Mouse (Mus musculus) limb, embryonic 10.5 days (tissue): Measurements from ENCODE around the gene Grap2. TPM values are rescaled to one million over a fixed set of nuclear protein-coding genes. Genes with fewer than 3 reads are reported as not detected.

Experiments
- DNase-seq: peaks from one replicate; pipeline ENCODE4 v3.0.0-alpha.2; 2017; ENCODE audit warnings: low spot score
- H3K27ac ChIP-seq: fragments of 300-500 bp; sonication (generic); 2 replicates; pipeline ENCODE4 v1.5.1; 2016; ENCODE audit warnings: mild to moderate bottlenecking
- H3K27me3 ChIP-seq: fragments of 300-500 bp; sonication (generic); 2 replicates; pipeline ENCODE4 v1.6.1; 2016; ENCODE audit warnings: low read depth, mild to moderate bottlenecking; ENCODE audit not compliant: poor library complexity, severe bottlenecking
- H3K36me3 ChIP-seq: fragments of 300-500 bp; sonication (generic); 2 replicates; pipeline ENCODE4 v1.6.1; 2016; ENCODE audit warnings: mild to moderate bottlenecking, moderate library complexity
- H3K4me1 ChIP-seq: fragments of 300-500 bp; sonication (generic); 2 replicates; pipeline ENCODE4 v1.6.1; 2016
- H3K4me3 ChIP-seq: fragments of 300-500 bp; sonication (generic); 2 replicates; pipeline ENCODE4 v1.5.1; 2016; ENCODE audit warnings: mild to moderate bottlenecking, moderate library complexity
- H3K9me3 ChIP-seq: fragments of 300-500 bp; sonication (generic); replicated peaks from 2 replicates; pipeline ENCODE4 v1.6.1; 2016; ENCODE audit warnings: mild to moderate bottlenecking
- WGBS: fragments of 180-500 bp; shearing (Covaris S2); methylation state at CpG from one replicate; pipeline ENCODE4 v1.1.7; 2016; 5-methylcytosine and 5-hydroxymethylcytosine counted together
- microRNA-seq: library from miRNA; unstranded; fragments of <30 nt; microRNA quantifications from one replicate; pipeline ENCODE4, GENCODE M21; 2017
- polyA plus RNA-seq: library from polyadenylated mRNA; unstranded; fragments of >200 nt; fragmentation: Nextera tagmentation; extraction: Ambion mirVana; gene quantifications from 2 replicates; pipeline ENCODE4 v1.2.1, GENCODE M21; 2016

Grap2 gene
- polyA plus RNA-seq, 1 experiment from 2014 or later = 0.45 TPM

GRCm38 (mm10) chr15:80685603-80685895 is 113.2 kb downstream of the Grap2 start:
- H3K4me1 ChIP-seq = peaks cover 24% of the 10 kb centered on the region
- H3K9me3 ChIP-seq = no peaks in the 10 kb centered on the region
- 18% methylated on average over 7 of the region's 7 CpGs for WGBS
- peaks cover 4% of the 10 kb centered on the region; the same call in 1 of the 2 replicates for H3K27me3 ChIP-seq
- no peaks in the 10 kb centered on the region for H3K36me3 ChIP-seq
- no peak overlapping the region for H3K4me3 ChIP-seq
- DNase-seq = no peak
- H3K27ac ChIP-seq = no peak overlapping the region

- Histone ChIP-seq H3K27ac (no peak overlapping the region), H3K36me3 (no peaks in the 10 kb centered on the region), H3K4me3 (no peak overlapping the region), H3K4me1 (peaks cover 16% of the 10 kb centered on the region; the same call in 1 of the 2 replicates), H3K27me3 (peaks cover 22% of the 10 kb centered on the region), H3K9me3 (no peaks in the 10 kb centered on the region)
- 83% methylated on average over 7 of the region's 7 CpGs for WGBS
- DNase-seq = no peak
Measured at GRCm38 (mm10) chr15:80688536-80688935, 116.1 kb downstream of the Grap2 start.

- H3K4me1 ChIP-seq = peaks cover 27% of the 10 kb centered on the region
- 51% methylated on average over 3 of the region's 3 CpGs for WGBS
Measured at GRCm38 (mm10) chr15:80693492-80693891, 121.1 kb downstream of the Grap2 start.

GRCm38 (mm10) chr15:80694125-80694910 is 121.9 kb downstream of the Grap2 start:
- WGBS = 28% methylated on average over 11 of the region's 11 CpGs
- DNase-seq = peak; percentile 72
- Histone ChIP-seq H3K4me1 (peaks cover 27% of the 10 kb centered on the region), H3K27me3 (peaks cover 24% of the 10 kb centered on the region), H3K9me3 (no peaks in the 10 kb centered on the region), H3K27ac (peak overlapping the region; percentile 30; the same call in 1 of the 2 replicates), H3K36me3 (no peaks in the 10 kb centered on the region), H3K4me3 (no peak overlapping the region)

More at GRCm38 (mm10) chr15:80693492-80693891, 121.1 kb downstream of the Grap2 start:
- Histone ChIP-seq H3K9me3 (no peaks in the 10 kb centered on the region), H3K4me3 (no peak overlapping the region), H3K36me3 (no peaks in the 10 kb centered on the region), H3K27me3 (peaks cover 24% of the 10 kb centered on the region), H3K27ac (no peak overlapping the region)
- no peak for DNase-seq

GRCm38 (mm10) chr15:80697564-80697963 is 125.2 kb downstream of the Grap2 start:
- no peaks in the 10 kb centered on the region for H3K36me3 ChIP-seq
- WGBS = 37% methylated on average over 5 of the region's 5 CpGs
- peak overlapping the region; percentile 68 for H3K27ac ChIP-seq
- H3K4me3 ChIP-seq = no peak overlapping the region
- H3K4me1 ChIP-seq = peaks cover 27% of the 10 kb centered on the region
- no peak for DNase-seq
- H3K27me3 ChIP-seq = peaks cover 13% of the 10 kb centered on the region
- no peaks in the 10 kb centered on the region for H3K9me3 ChIP-seq

GRCm38 (mm10) chr15:80701481-80702257 is 129.3 kb downstream of the Grap2 start:
- no peak overlapping the region for H3K4me3 ChIP-seq
- no peaks in the 10 kb centered on the region for H3K36me3 ChIP-seq
- no peaks in the 10 kb centered on the region for H3K9me3 ChIP-seq
- no peak overlapping the region for H3K27ac ChIP-seq
- WGBS = 76% methylated on average over 8 of the region's 8 CpGs
- no peak for DNase-seq
- no peaks in the 10 kb centered on the region; the same call in 1 of the 2 replicates for H3K27me3 ChIP-seq
- H3K4me1 ChIP-seq = peaks cover 20% of the 10 kb centered on the region

Small RNA genes lying within 50 kb of the gene (microRNA-seq; reads per million reads assigned to microRNA genes)
- not detected for gene Mir6957

Other genes starting within 250 kb of the Grap2 start
- gene Enthd1, start 7.4 kb upstream of the Grap2 start, polyA plus RNA-seq = not detected in 2 replicates
- 0.98 and 1.2 TPM in 2 replicates for gene Fam83f, start 99.3 kb downstream of the Grap2 start, polyA plus RNA-seq
- gene Tnrc6b, start 138.7 kb downstream of the Grap2 start, polyA plus RNA-seq = 31.0 and 40.1 TPM in 2 replicates